12 mouse cellular contexts compared by ENCODE assay signal in genomic region chr10:56611564-56612288, GRCm38 (mm10).
DNase-seq lines count a peak whose midpoint lies in the region; ATAC-seq and TF ChIP-seq lines count a peak whose summit lies in the region.
"Had no signal": no experiment of that assay in that cellular context is flagged by ENCODE, and none has a peak within 500 bp of the region (broad histone marks: within the 10 kb centered on the region; RNA-seq: fewer than 3 reads in every experiment).

No protein-coding gene starts in this region.

- 62% methylated on average over 8 of the region's 8 CpGs for WGBS in hindbrain, postnatal 0 days
- 80% methylated on average over 8 of the region's 8 CpGs for WGBS in hindbrain, embryonic 14.5 days
- WGBS in neural tube, embryonic 15.5 days, result 79% methylated on average over 8 of the region's 8 CpGs

- H3K9me3 ChIP-seq in hindbrain, postnatal 0 days (ENCODE audit: low read length), result no peaks in the 10 kb centered on the region
- no peaks in the 10 kb centered on the region for H3K9me3 ChIP-seq in hindbrain, embryonic 14.5 days (ENCODE audit: control insufficient read depth, low read length)
- H3K9me3 ChIP-seq in neural tube, embryonic 15.5 days (replicated peaks), result no peaks in the 10 kb centered on the region

- H3K4me1 ChIP-seq in hindbrain, postnatal 0 days (ENCODE audit: insufficient read depth, low read length), result no peaks in the 10 kb centered on the region
- H3K4me1 ChIP-seq in hindbrain, embryonic 14.5 days (replicated peaks; ENCODE audit: control insufficient read depth, insufficient read depth, low read length), result no peaks in the 10 kb centered on the region
- H3K4me1 ChIP-seq in neural tube, embryonic 15.5 days, result no peaks in the 10 kb centered on the region

- no peak overlapping the region for H3K4me2 ChIP-seq in hindbrain, postnatal 0 days (ENCODE audit: low read depth, low read length)
- H3K4me2 ChIP-seq in hindbrain, embryonic 14.5 days (replicated peaks), result no peak overlapping the region
- H3K4me2 ChIP-seq in neural tube, embryonic 15.5 days, result no peak overlapping the region

- DNase-seq in hindbrain, postnatal 0 days (ENCODE audit: low spot score), result peak; percentile 58
- DNase-seq in hindbrain, embryonic 14.5 days (ENCODE audit: low spot score), result no peak
- peak; percentile 55 for DNase-seq in 3T3-L1 (ENCODE audit: low read depth, low spot score)
- peak; percentile 52 for DNase-seq in brain, adult 2 months (ENCODE audit: low read depth, low spot score)
- peak; percentile 10 to 13 for DNase-seq in layer of hippocampus, adult 2 months (ENCODE audit: low spot score in 2 of 2)
- DNase-seq in heart, postnatal 14 days, result no peak
- DNase-seq: gastrocnemius, adult 2 months; kidney, adult 8-10 months; liver; lung, postnatal 14 days had no signal

- TF ChIP-seq CTCF in hindbrain, postnatal 0 days (IDR thresholded peaks at IDR 0.05; ENCODE audit: low read depth), result no peak
- TF ChIP-seq CTCF in layer of hippocampus, adult 2 months (conservative IDR thresholded peaks at IDR 0.05), result no peak

- intact Hi-C loops in heart, postnatal 14 days (cut with DNase I), result no loop called here

- peak; percentile 70; the same call in 1 of the 2 replicates for ATAC-seq in hindbrain, postnatal 0 days
- ATAC-seq in hindbrain, embryonic 14.5 days (ENCODE audit: low FRiP score), result no peak
- no peak for ATAC-seq in megakaryocyte progenitor cell, adult 5-6 weeks (replicated peaks; ENCODE audit: poor library complexity)
- no peak for ATAC-seq in neural tube, embryonic 15.5 days (ENCODE audit: low FRiP score)

- H3K36me3 ChIP-seq in hindbrain, postnatal 0 days (ENCODE audit: insufficient read depth, low read length), result no peaks in the 10 kb centered on the region
- H3K36me3 ChIP-seq in hindbrain, embryonic 14.5 days (replicated peaks; ENCODE audit: control insufficient read depth, insufficient read depth), result no peaks in the 10 kb centered on the region
- no peaks in the 10 kb centered on the region for H3K36me3 ChIP-seq in neural tube, embryonic 15.5 days

- H3K4me3 ChIP-seq in hindbrain, postnatal 0 days (ENCODE audit: low read length), result no peak overlapping the region
- no peak overlapping the region for H3K4me3 ChIP-seq in hindbrain, embryonic 14.5 days (replicated peaks; ENCODE audit: low read length)
- no peak overlapping the region for H3K4me3 ChIP-seq in layer of hippocampus, adult 2 months
- no peak overlapping the region for H3K4me3 ChIP-seq in neural tube, embryonic 15.5 days (replicated peaks)
- H3K4me3 ChIP-seq: gastrocnemius, adult 2 months had no signal

- H3K9ac ChIP-seq in hindbrain, postnatal 0 days (replicated peaks; ENCODE audit: low read length), result no peak overlapping the region
- no peak overlapping the region for H3K9ac ChIP-seq in hindbrain, embryonic 14.5 days
- H3K9ac ChIP-seq in neural tube, embryonic 15.5 days (replicated peaks), result no peak overlapping the region

- no peak overlapping the region for H3K27ac ChIP-seq in hindbrain, postnatal 0 days
- no peak overlapping the region for H3K27ac ChIP-seq in hindbrain, embryonic 14.5 days
- H3K27ac ChIP-seq in layer of hippocampus, adult 2 months, result peak overlapping the region; percentile 4; the same call in 1 of the 2 replicates
- no peak overlapping the region for H3K27ac ChIP-seq in neural tube, embryonic 15.5 days (replicated peaks)
- H3K27ac ChIP-seq: gastrocnemius, adult 2 months had no signal

- H3K27me3 ChIP-seq in hindbrain, postnatal 0 days (ENCODE audit: insufficient read depth, low read length), result no peaks in the 10 kb centered on the region
- H3K27me3 ChIP-seq in hindbrain, embryonic 14.5 days (ENCODE audit: control insufficient read depth, insufficient read depth, low read length), result no peaks in the 10 kb centered on the region
- no peaks in the 10 kb centered on the region for H3K27me3 ChIP-seq in neural tube, embryonic 15.5 days (replicated peaks)

Comparison
In these comparisons a context has a peak if more than half of its experiments do, and no peak if none do; other contexts are left out.
1. DNase-seq: peak in hindbrain, postnatal 0 days (single experiment), 3T3-L1 (single experiment), brain, adult 2 months (single experiment) and layer of hippocampus, adult 2 months (2 of 2); none in hindbrain, embryonic 14.5 days (single experiment) and heart, postnatal 14 days (0 of 2).